Mouse (Mus musculus): Measurements from ENCODE around the gene Foxg1. TPM values are rescaled to one million over a fixed set of nuclear protein-coding genes. Genes with fewer than 3 reads are reported as not detected.
A peak's percentile ranks its signal among the peaks of the same experiment; 100 is the strongest.

Gene Foxg1
- polyA plus RNA-seq, 1 experiment from 2014 or later = 1.9 TPM

DNA sequence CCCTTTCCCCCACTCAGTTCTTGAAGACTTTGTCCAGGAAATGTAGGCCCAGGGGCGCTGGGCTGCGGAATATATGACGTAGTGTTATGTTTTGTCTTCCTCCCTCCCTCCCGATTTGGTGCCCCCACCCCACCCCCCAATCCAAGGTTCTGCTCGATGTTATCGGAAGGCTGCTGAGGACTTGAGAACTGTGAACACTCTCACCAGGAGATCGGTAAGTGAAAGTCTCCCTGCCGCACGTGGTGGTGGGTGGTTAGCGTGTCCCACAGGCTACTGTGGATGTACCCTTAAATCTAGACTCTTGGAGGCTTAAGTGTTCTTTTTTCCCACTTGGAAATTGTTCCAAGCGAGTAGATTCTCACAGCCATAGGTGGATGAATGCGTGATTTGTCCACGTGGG is 7.8 kb downstream of the Foxg1 start:
- under 1% methylated on average over 13 of the region's 13 CpGs for WGBS
- no peak overlapping the region for H3K4me3 ChIP-seq
- no peak overlapping the region for H3K9ac ChIP-seq
- no peaks in the 10 kb centered on the region for H3K36me3 ChIP-seq
- no peak for ATAC-seq (ENCODE audit: low FRiP score)
- no peak overlapping the region for H3K27ac ChIP-seq
- H3K4me1 ChIP-seq = peaks cover 6% of the 10 kb centered on the region; the same call in 1 of the 2 replicates
- H3K4me2 ChIP-seq (replicated peaks) = 0 out of 2 replicates have a peak overlapping the region, but pooled peaks have one; percentile 3
- no peaks in the 10 kb centered on the region for H3K9me3 ChIP-seq (replicated peaks)
- peaks cover 63% of the 10 kb centered on the region for H3K27me3 ChIP-seq

DNA sequence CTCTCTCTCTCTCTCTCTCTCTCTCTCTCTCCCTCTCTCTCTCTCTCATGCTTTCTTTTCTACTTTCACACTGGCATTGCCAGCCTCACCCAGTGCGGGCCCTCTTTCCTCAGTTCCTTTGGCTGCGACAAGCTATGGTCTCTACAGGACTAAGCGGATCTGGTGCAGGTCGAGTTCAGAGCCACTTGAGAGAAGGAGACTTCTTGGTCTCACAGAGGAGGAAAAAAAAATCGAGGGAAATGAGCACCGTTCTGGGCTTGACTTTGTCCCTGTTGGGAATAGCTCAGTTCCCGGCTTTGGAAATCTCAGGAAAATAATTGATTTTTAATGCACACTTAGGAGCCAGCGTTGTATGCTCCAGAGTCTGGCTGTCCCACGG is 8.5 kb downstream of the Foxg1 start:
- Histone ChIP-seq H3K27me3 (peaks cover 60% of the 10 kb centered on the region), H3K4me2 (replicated peaks) (peak overlapping the region; percentile 48), H3K4me3 (peak overlapping the region; percentile 23), H3K36me3 (no peaks in the 10 kb centered on the region), H3K9me3 (replicated peaks) (no peaks in the 10 kb centered on the region), H3K4me1 (peaks cover 6% of the 10 kb centered on the region; the same call in 1 of the 2 replicates), H3K27ac (no peak overlapping the region), H3K9ac (0 out of 2 replicates have a peak overlapping the region, but pooled peaks have one; percentile 18)
- WGBS = under 1% methylated on average over 9 of the region's 9 CpGs
- no peak for ATAC-seq (ENCODE audit: low FRiP score)

DNA sequence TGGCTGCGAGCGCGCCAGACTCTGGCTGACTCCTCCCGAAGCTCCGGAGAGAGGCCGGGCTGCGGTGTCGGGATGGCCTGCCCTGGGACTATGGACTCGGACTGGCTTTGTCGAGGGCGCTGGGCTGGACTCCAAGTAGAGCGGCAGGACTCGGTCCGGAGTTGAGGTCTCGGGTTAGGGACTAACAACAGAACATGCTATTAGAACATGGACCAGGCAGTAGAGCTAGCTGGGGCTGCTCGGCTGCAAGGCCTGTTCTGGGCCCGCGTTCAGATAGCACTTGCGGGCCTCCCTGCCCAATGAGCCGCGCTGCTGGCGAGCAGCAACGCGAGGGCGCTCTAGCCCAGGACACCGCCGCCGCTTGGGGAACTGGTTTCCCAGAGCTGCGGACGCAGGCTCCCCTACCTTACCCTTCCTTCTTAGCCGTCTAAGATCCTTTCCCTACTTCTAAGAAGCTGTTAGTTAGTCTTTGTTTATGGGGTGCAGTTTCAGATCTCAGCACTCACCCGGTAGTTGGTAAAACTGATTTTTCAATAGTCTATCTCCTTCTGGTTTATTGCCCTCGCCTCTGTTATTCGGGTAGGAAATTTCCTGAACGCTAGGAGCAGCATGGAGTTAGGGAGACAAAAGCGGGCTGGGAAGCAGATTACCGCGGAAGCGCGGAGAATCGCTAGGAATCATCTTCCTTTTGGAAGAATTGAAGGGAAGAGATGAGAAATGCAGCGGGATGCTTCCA is 9.0 kb downstream of the Foxg1 start:
- Histone ChIP-seq H3K36me3 (no peaks in the 10 kb centered on the region), H3K4me1 (peaks cover 6% of the 10 kb centered on the region; the same call in 1 of the 2 replicates), H3K4me3 (peak overlapping the region; percentile 23), H3K4me2 (replicated peaks) (peak overlapping the region; percentile 48), H3K27ac (0 out of 2 replicates have a peak overlapping the region, but pooled peaks have one; percentile 23), H3K9ac (0 out of 2 replicates have a peak overlapping the region, but pooled peaks have one; percentile 18), H3K9me3 (replicated peaks) (no peaks in the 10 kb centered on the region), H3K27me3 (peaks cover 60% of the 10 kb centered on the region)
- ATAC-seq (ENCODE audit: low FRiP score) = peak; percentile 97
- under 1% methylated on average over 42 of the region's 42 CpGs for WGBS

DNA sequence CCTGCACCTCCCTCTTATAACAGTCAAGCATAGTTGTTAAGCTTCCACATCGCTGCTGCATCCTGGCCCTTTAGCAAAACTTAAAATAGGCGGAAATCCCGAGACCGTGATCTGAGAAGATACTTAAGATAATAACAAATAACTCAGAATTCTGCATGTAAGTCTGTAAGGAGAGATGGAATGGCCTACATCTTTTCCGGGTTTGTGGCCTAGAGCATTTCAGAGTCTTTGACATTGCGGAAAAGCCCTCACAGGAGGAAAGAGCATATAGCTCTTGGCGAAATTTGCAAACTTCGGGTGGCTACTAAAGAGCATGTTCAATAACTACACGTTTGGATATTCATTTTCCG is 9.6 kb downstream of the Foxg1 start:
- ATAC-seq (ENCODE audit: low FRiP score) = no peak
- no peaks in the 10 kb centered on the region for H3K9me3 ChIP-seq (replicated peaks)
- no peak overlapping the region for H3K27ac ChIP-seq
- H3K9ac ChIP-seq = no peak overlapping the region
- H3K36me3 ChIP-seq = no peaks in the 10 kb centered on the region
- H3K27me3 ChIP-seq = peaks cover 65% of the 10 kb centered on the region
- H3K4me2 ChIP-seq (replicated peaks) = peak overlapping the region; percentile 48
- WGBS = 2% methylated on average over 10 of the region's 10 CpGs
- H3K4me1 ChIP-seq = peaks cover 6% of the 10 kb centered on the region; the same call in 1 of the 2 replicates
- peak overlapping the region; percentile 23; the same call in 1 of the 2 replicates for H3K4me3 ChIP-seq

DNA sequence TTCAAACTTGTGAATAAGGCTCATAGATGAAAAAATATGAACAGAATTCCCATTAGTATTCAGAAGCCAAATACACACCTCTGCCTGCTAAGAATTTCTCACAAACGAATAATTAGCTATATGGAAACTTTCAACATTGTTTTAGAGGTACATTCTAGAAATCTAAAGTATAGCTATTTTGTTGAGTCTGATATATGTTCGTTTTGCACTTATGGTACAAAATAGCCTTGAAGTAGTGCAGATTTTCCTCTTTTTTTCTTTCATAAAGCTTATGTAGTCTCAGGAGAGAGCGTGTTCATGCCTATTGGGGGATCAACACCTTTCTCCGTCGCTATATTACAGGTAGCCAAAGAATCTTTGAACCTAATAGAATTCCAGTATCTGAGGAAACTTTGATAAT is 10.4 kb downstream of the Foxg1 start:
- no peak overlapping the region for H3K4me2 ChIP-seq (replicated peaks)
- no peaks in the 10 kb centered on the region for H3K9me3 ChIP-seq (replicated peaks)
- peaks cover 6% of the 10 kb centered on the region; the same call in 1 of the 2 replicates for H3K4me1 ChIP-seq
- H3K27me3 ChIP-seq = peaks cover 70% of the 10 kb centered on the region
- no peak overlapping the region for H3K4me3 ChIP-seq
- no peak overlapping the region for H3K9ac ChIP-seq
- no peak overlapping the region for H3K27ac ChIP-seq
- 9% methylated on average over 5 of the region's 5 CpGs for WGBS
- H3K36me3 ChIP-seq = no peaks in the 10 kb centered on the region
- ATAC-seq (ENCODE audit: low FRiP score) = no peak

GRCm38 (mm10) chr12:49393639-49394038 is 11.2 kb downstream of the Foxg1 start:
- Histone ChIP-seq H3K9ac (no peak overlapping the region), H3K4me1 (peaks cover 6% of the 10 kb centered on the region; the same call in 1 of the 2 replicates), H3K27ac (no peak overlapping the region), H3K9me3 (replicated peaks) (no peaks in the 10 kb centered on the region), H3K4me2 (replicated peaks) (no peak overlapping the region), H3K4me3 (no peak overlapping the region), H3K36me3 (no peaks in the 10 kb centered on the region), H3K27me3 (peaks cover 71% of the 10 kb centered on the region)
- no peak for ATAC-seq (ENCODE audit: low FRiP score)
- 9% methylated on average over 3 of the region's 3 CpGs for WGBS

GRCm38 (mm10) chr12:49394181-49394580 is 11.7 kb downstream of the Foxg1 start:
- Histone ChIP-seq H3K4me1 (peaks cover 6% of the 10 kb centered on the region; the same call in 1 of the 2 replicates), H3K4me2 (replicated peaks) (no peak overlapping the region), H3K36me3 (no peaks in the 10 kb centered on the region), H3K4me3 (no peak overlapping the region), H3K9me3 (replicated peaks) (no peaks in the 10 kb centered on the region), H3K27me3 (peaks cover 73% of the 10 kb centered on the region), H3K9ac (no peak overlapping the region), H3K27ac (no peak overlapping the region)
- no peak for ATAC-seq (ENCODE audit: low FRiP score)
- WGBS = 0% methylated on average over 1 of the region's 1 CpGs

DNA sequence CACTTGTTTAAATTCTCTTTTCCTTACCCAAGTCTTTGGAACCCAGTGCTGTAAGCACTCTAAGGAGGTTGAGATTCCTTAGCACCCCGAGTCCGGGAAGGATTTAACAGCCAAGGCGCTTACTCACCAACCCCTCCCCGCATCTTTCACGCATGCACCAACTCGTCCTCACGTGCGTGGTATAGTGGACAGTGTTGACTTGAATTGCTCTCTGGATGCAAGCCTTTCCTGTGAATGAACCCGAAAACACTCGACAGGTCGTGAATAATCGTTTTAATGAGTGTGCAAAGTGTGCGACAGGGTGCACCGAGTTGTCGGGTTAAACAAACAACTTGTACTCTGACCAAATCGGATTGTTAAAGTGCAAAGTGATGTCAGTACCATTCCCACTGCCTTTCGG is 12.4 kb downstream of the Foxg1 start:
- whole genome bisulfite sequencing = under 1% methylated on average over 17 of the region's 17 CpGs
- Histone ChIP-seq H3K9ac (no peak overlapping the region), H3K4me2 (replicated peaks) (no peak overlapping the region), H3K4me3 (no peak overlapping the region), H3K4me1 (peaks cover 6% of the 10 kb centered on the region; the same call in 1 of the 2 replicates), H3K36me3 (no peaks in the 10 kb centered on the region), H3K27me3 (peaks cover 72% of the 10 kb centered on the region), H3K9me3 (replicated peaks) (no peaks in the 10 kb centered on the region), H3K27ac (no peak overlapping the region)
- ATAC-seq (ENCODE audit: low FRiP score) = no peak

DNA sequence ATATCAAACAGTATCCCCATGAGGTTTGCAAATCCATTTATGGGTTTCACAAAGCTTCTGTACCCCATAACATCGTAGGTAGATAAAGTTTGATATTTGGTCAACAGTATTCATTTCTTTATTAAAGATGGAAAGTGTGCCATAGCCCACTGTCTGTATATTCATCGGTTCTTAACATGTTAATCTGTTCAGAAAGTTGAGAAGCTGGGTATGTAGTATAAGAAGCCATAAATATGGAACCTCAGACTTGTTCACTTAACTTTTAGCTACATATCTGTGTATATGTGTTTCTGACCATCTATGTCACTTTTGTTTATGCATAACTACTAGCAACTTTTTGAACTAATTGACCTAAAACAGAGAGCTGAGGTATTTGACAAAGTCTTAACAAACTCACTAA is 13.5 kb downstream of the Foxg1 start:
- H3K4me2 ChIP-seq (replicated peaks) = no peak overlapping the region

GRCm38 (mm10) chr12:49396776-49397175 is 14.3 kb downstream of the Foxg1 start:
- Histone ChIP-seq H3K9me3 (replicated peaks) (no peaks in the 10 kb centered on the region), H3K27me3 (peaks cover 73% of the 10 kb centered on the region), H3K4me1 (peaks cover 10% of the 10 kb centered on the region), H3K9ac (no peak overlapping the region), H3K4me2 (replicated peaks) (no peak overlapping the region), H3K4me3 (no peak overlapping the region), H3K27ac (no peak overlapping the region), H3K36me3 (no peaks in the 10 kb centered on the region)
- no peak for ATAC-seq (ENCODE audit: low FRiP score)
- 31% methylated on average over 1 of the region's 1 CpGs for WGBS

More for the DNA sequence above, 13.5 kb downstream of the Foxg1 start:
- Histone ChIP-seq H3K4me1 (peaks cover 7% of the 10 kb centered on the region; the same call in 1 of the 2 replicates), H3K9ac (no peak overlapping the region), H3K36me3 (no peaks in the 10 kb centered on the region), H3K4me3 (no peak overlapping the region), H3K27ac (no peak overlapping the region), H3K9me3 (replicated peaks) (no peaks in the 10 kb centered on the region), H3K27me3 (peaks cover 73% of the 10 kb centered on the region)
- WGBS = 19% methylated on average over 2 of the region's 2 CpGs
- ATAC-seq (ENCODE audit: low FRiP score) = no peak

DNA sequence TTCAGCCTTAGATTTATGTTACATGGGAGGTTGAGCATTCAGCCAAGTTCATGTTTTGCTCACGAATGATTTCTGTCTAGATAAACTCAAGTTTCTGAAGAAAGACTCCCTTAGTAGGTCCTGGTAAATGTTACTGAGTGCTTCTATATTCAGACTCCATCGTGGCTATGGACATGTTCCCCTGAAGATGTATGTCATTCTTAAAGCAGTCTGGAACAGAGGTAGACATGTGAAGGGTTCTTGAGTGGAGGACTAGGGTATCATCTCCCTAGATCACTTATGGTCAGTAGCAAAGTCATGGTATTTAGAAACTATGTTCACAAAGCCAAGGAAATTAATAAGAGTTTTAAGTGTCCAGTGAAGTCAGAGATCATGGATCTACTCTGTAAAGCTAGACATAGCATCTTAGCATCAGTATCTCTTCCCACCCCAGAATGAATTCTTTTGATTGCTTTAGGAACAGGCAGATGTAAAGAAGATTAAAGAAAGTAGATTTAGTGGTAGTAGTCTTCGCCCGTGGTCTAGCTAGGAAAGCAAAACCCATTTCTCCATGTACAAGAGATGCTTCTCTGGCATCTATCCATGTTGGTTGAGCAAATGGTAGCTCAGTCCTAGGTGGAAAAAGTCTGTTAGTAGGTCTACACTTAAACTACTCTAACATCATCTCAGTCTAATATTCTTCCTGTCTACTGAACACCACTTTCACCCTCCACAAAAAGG is 15.1 kb downstream of the Foxg1 start:
- peaks cover 9% of the 10 kb centered on the region for H3K4me1 ChIP-seq
- no peaks in the 10 kb centered on the region for H3K36me3 ChIP-seq
- H3K4me3 ChIP-seq = no peak overlapping the region
- peaks cover 69% of the 10 kb centered on the region for H3K27me3 ChIP-seq
- no peak for ATAC-seq (ENCODE audit: low FRiP score)
- 25% methylated on average over 4 of the region's 4 CpGs for WGBS
- H3K4me2 ChIP-seq (replicated peaks) = no peak overlapping the region
- no peak overlapping the region for H3K27ac ChIP-seq
- no peak overlapping the region for H3K9ac ChIP-seq
- no peaks in the 10 kb centered on the region for H3K9me3 ChIP-seq (replicated peaks)

DNA sequence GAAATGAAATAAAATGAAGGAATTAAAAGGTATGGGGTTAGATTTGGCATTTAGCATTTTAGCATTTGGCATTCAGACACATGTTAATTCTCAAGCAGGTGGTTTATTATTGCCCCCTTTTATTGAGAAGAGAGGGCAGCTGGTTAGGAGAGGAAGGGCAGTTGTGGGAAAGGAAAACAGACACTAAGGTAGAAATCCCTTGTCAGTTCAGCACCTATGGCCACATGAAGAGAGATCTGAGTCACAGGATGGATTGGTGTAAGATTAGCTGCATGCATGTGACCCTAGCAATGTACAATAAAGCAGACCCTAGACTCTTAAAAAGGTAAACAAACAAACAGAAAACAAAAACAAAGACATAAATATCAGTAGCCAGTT is 15.7 kb downstream of the Foxg1 start:
- H3K9ac ChIP-seq = no peak overlapping the region
- no peak overlapping the region for H3K4me3 ChIP-seq
- H3K27me3 ChIP-seq = peaks cover 71% of the 10 kb centered on the region
- H3K9me3 ChIP-seq (replicated peaks) = no peaks in the 10 kb centered on the region
- no peak overlapping the region for H3K4me2 ChIP-seq (replicated peaks)
- H3K36me3 ChIP-seq = no peaks in the 10 kb centered on the region
- ATAC-seq (ENCODE audit: low FRiP score) = no peak
- H3K4me1 ChIP-seq = peaks cover 9% of the 10 kb centered on the region
- no peak overlapping the region for H3K27ac ChIP-seq

Measured in hindbrain, embryonic 12.5 days (tissue).